Mouse (Mus musculus) hindbrain, embryonic 15.5 days (tissue): ENCODE results near the gene Atxn10. TPM values are rescaled to one million over a fixed set of nuclear protein-coding genes. Genes with fewer than 3 reads are reported as not detected.

Experiments
- ATAC-seq: fragments of 200-750 bp; cut with Nextera tagmentation; 2 replicates; pipeline ENCODE4 v1.8.0; 2017; ENCODE audit warnings: low read depth, moderate number of reproducible peaks, moderate TSS enrichment; ENCODE audit not compliant: low FRiP score
- H3K27ac ChIP-seq: fragments of 300-500 bp; sonication (generic); replicated peaks from 2 replicates; pipeline ENCODE4 v1.5.1; 2015; ENCODE audit warnings: mild to moderate bottlenecking, inconsistent platforms
- H3K27me3 ChIP-seq: fragments of 300-500 bp; sonication (generic); 2 replicates; pipeline ENCODE4 v1.6.1; 2015; ENCODE audit warnings: control low read depth, inconsistent platforms
- H3K36me3 ChIP-seq: fragments of 300-500 bp; sonication (generic); 2 replicates; pipeline ENCODE4 v1.6.1; 2015; ENCODE audit warnings: control low read depth, inconsistent platforms
- H3K4me1 ChIP-seq: fragments of 300-500 bp; sonication (generic); replicated peaks from 2 replicates; pipeline ENCODE4 v1.6.1; 2015; ENCODE audit warnings: control low read depth, inconsistent platforms
- H3K4me2 ChIP-seq: fragments of 300-500 bp; sonication (generic); 2 replicates; pipeline ENCODE4 v1.6.1; 2015; ENCODE audit warnings: moderate library complexity, mild to moderate bottlenecking, inconsistent platforms
- H3K4me3 ChIP-seq: fragments of 300-500 bp; sonication (generic); 2 replicates; pipeline ENCODE4 v1.5.1; 2015; ENCODE audit warnings: mild to moderate bottlenecking, inconsistent platforms
- H3K9ac ChIP-seq: fragments of 300-500 bp; sonication (generic); 2 replicates; pipeline ENCODE4 v1.6.1; 2015; ENCODE audit warnings: inconsistent platforms
- H3K9me3 ChIP-seq: fragments of 300-500 bp; sonication (generic); 2 replicates; pipeline ENCODE4 v1.6.1; 2016; ENCODE audit warnings: control low read depth, inconsistent platforms
- WGBS: fragments of 180-500 bp; shearing (Covaris S2); methylation state at CpG from one replicate; pipeline ENCODE4 v1.1.7; 2015; 5-methylcytosine and 5-hydroxymethylcytosine counted together
- polyA plus RNA-seq: library from polyadenylated mRNA; unstranded; fragments of >200 nt; fragmentation: Nextera tagmentation; extraction: Ambion mirVana; gene quantifications from 2 replicates; pipeline ENCODE4 v1.2.1, GENCODE M21; 2015

Atxn10 gene
- polyA plus RNA-seq, 1 experiment from 2014 or later: 511 TPM

DNA sequence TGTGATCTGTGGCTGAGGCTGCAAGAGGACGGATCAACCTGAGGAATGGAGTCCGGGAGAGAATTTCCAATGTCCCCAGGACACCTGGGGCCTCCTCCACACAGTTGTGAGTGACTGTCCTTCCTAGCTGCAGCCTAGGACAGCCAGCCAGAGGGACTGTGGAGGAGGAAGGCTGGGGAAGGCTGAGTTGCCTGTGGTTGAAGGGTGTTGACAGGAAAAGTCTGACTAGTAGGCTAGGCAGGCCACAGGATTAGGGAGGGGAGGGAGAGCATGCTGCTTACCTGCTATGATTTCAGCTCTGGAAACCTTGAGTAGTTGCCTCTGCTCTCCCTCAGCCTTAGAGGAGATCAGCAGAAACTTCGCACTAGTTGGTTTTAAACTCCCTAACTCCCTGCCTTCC lies 71.3 kb downstream of the Atxn10 start:
- Histone ChIP-seq H3K27ac (no peak overlapping the region), H3K4me1 (peaks cover 35% of the 10 kb centered on the region), H3K4me3 (no peak overlapping the region), H3K27me3 (no peaks in the 10 kb centered on the region), H3K9ac (no peak overlapping the region), H3K9me3 (no peaks in the 10 kb centered on the region), H3K36me3 (no peaks in the 10 kb centered on the region), H3K4me2 (no peak overlapping the region)
- WGBS: 82% methylated on average over 3 of the region's 3 CpGs
- ATAC-seq: no peak

GRCm38 (mm10) chr15:85408790-85409189 lies 72.7 kb downstream of the Atxn10 start:
- no peaks in the 10 kb centered on the region for H3K9me3 ChIP-seq
- 69% methylated on average over 5 of the region's 5 CpGs for WGBS

DNA sequence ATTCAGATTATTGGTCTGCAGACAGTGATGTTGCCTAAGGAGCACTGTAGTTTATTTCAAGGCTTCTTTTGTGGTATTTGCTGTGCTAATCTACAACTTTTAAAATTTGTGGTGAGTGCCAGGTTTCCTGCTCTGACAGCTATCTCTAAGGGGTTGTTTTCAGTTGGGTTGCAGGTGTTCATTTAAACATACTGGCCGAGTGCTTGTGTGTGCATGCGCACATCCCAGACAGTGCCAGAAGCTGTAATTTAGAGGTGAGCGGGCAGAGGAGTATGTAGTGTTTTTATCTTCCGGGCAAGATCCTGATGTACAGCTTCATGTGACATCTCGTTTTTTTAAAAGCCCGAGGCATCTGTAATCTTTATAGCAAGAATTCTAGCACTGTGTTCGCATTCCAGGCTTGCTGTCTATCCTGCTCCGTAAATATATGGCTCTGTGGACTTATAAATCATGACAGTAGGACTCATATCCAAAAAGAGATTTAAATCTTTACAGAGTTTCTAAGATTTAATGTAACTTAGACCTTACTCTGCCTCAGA lies 73.3 kb downstream of the Atxn10 start:
- ATAC-seq: no peak
- Histone ChIP-seq H3K27ac (peak overlapping the region; percentile 23; the same call in 1 of the 2 replicates), H3K4me2 (no peak overlapping the region), H3K36me3 (no peaks in the 10 kb centered on the region), H3K4me1 (peaks cover 19% of the 10 kb centered on the region), H3K9me3 (no peaks in the 10 kb centered on the region), H3K9ac (no peak overlapping the region), H3K27me3 (no peaks in the 10 kb centered on the region), H3K4me3 (no peak overlapping the region)
- 65% methylated on average over 8 of the region's 8 CpGs for WGBS

More at GRCm38 (mm10) chr15:85408790-85409189, 72.7 kb downstream of the Atxn10 start:
- ATAC-seq: no peak
- Histone ChIP-seq H3K27me3 (no peaks in the 10 kb centered on the region), H3K27ac (peak overlapping the region; percentile 23; the same call in 1 of the 2 replicates), H3K9ac (no peak overlapping the region), H3K4me3 (no peak overlapping the region), H3K4me2 (no peak overlapping the region), H3K4me1 (peaks cover 21% of the 10 kb centered on the region), H3K36me3 (no peaks in the 10 kb centered on the region)

DNA sequence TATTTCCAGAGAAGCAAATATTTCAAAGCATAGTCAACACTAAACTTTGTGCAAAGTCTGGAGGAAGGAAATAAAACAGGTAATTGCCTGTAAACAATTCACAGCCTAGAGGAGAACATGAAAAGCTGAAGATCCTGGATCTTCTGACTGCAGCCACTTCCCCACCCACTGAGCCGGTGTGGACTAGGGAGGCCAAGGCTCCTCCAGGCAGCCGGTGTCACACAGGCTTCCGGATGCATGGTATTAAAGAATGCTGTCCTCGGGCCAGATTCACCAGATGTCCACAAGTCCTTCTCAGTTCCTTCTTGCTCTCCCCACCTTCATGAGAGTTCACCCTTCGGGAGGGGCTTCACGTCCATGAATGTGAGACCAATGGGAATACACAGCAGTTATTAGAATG lies 73.8 kb downstream of the Atxn10 start:
- Histone ChIP-seq H3K27ac (no peak overlapping the region), H3K27me3 (no peaks in the 10 kb centered on the region), H3K36me3 (no peaks in the 10 kb centered on the region), H3K9me3 (no peaks in the 10 kb centered on the region), H3K4me3 (no peak overlapping the region), H3K9ac (no peak overlapping the region), H3K4me1 (peaks cover 15% of the 10 kb centered on the region), H3K4me2 (no peak overlapping the region)
- 58% methylated on average over 6 of the region's 6 CpGs for WGBS
- no peak for ATAC-seq

DNA sequence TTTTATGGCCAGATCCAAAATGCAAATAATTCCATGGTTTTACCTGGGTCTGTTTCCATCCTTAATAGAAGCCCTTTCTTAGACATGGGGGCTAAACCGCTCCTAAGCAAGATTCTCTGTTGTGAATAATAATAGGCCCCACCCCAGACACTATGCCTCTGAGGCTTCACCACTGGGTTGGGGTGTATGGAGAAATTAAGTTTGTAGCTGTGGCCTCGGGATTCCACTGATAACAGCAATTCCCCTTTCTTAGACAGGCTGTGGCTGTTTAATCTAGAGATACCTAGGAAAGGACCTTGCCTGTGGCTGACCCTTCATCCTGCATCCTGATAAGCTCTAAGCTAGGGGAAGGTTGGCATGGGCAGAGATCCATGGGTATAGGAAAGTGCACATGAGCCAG lies 78.6 kb downstream of the Atxn10 start:
- Histone ChIP-seq H3K4me3 (no peak overlapping the region), H3K9me3 (no peaks in the 10 kb centered on the region), H3K36me3 (peaks cover 3% of the 10 kb centered on the region; the same call in 1 of the 2 replicates), H3K4me2 (no peak overlapping the region), H3K4me1 (peaks cover 5% of the 10 kb centered on the region; the same call in 1 of the 2 replicates), H3K27ac (no peak overlapping the region), H3K27me3 (no peaks in the 10 kb centered on the region), H3K9ac (no peak overlapping the region)
- 94% methylated on average over 2 of the region's 2 CpGs for WGBS
- no peak for ATAC-seq

GRCm38 (mm10) chr15:85420686-85421085 lies 84.6 kb downstream of the Atxn10 start:
- peaks cover 3% of the 10 kb centered on the region; the same call in 1 of the 2 replicates for H3K36me3 ChIP-seq
- 0 out of 2 replicates have a peak, but pooled peaks cover 5% of the 10 kb centered on the region for H3K4me1 ChIP-seq
- no peaks in the 10 kb centered on the region for H3K9me3 ChIP-seq
- no peak for ATAC-seq
- H3K4me3 ChIP-seq: no peak overlapping the region
- no peak overlapping the region for H3K9ac ChIP-seq
- H3K4me2 ChIP-seq: no peak overlapping the region
- no peak overlapping the region for H3K27ac ChIP-seq
- no peaks in the 10 kb centered on the region for H3K27me3 ChIP-seq
- WGBS: 76% methylated on average over 2 of the region's 2 CpGs

DNA sequence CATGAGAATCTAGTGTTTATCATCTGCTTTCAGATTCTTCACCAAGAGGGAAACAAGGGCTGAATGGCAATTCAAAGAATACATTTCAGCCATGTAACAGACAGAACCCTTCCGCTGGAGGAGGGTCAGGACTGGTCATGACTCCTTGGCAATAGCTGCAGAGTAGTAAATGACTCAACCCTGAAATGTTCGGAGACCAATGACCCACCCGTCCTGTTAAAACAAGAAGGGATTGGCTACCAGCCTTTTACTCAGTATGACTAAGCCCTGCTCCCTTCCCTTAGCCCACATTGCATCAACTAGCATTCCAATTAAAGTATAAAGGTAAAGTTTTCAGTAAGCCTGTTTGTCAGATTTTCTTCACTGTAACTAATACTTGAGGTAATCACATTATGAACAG lies 88.2 kb downstream of the Atxn10 start:
- Histone ChIP-seq H3K27me3 (no peaks in the 10 kb centered on the region), H3K9me3 (no peaks in the 10 kb centered on the region), H3K4me2 (no peak overlapping the region), H3K4me1 (0 out of 2 replicates have a peak, but pooled peaks cover 5% of the 10 kb centered on the region), H3K9ac (no peak overlapping the region), H3K4me3 (no peak overlapping the region), H3K27ac (no peak overlapping the region), H3K36me3 (no peaks in the 10 kb centered on the region)
- 64% methylated on average over 3 of the region's 3 CpGs for WGBS
- ATAC-seq: no peak

- Histone ChIP-seq H3K27me3 (no peaks in the 10 kb centered on the region), H3K9me3 (no peaks in the 10 kb centered on the region), H3K4me1 (0 out of 2 replicates have a peak, but pooled peaks cover 5% of the 10 kb centered on the region), H3K27ac (no peak overlapping the region), H3K36me3 (no peaks in the 10 kb centered on the region), H3K9ac (no peak overlapping the region), H3K4me3 (no peak overlapping the region), H3K4me2 (no peak overlapping the region)
- no peak for ATAC-seq
- 89% methylated on average over 6 of the region's 6 CpGs for WGBS
These were observed 92.1 kb downstream of the Atxn10 start for GRCm38 (mm10) chr15:85428140-85428539.

GRCm38 (mm10) chr15:85442568-85442967 lies 106.5 kb downstream of the Atxn10 start:
- Histone ChIP-seq H3K27ac (no peak overlapping the region), H3K27me3 (no peaks in the 10 kb centered on the region), H3K4me2 (no peak overlapping the region), H3K4me3 (no peak overlapping the region), H3K36me3 (peaks cover 22% of the 10 kb centered on the region), H3K9me3 (no peaks in the 10 kb centered on the region), H3K9ac (no peak overlapping the region), H3K4me1 (no peaks in the 10 kb centered on the region)
- WGBS: 82% methylated on average over 3 of the region's 3 CpGs
- ATAC-seq: no peak

DNA sequence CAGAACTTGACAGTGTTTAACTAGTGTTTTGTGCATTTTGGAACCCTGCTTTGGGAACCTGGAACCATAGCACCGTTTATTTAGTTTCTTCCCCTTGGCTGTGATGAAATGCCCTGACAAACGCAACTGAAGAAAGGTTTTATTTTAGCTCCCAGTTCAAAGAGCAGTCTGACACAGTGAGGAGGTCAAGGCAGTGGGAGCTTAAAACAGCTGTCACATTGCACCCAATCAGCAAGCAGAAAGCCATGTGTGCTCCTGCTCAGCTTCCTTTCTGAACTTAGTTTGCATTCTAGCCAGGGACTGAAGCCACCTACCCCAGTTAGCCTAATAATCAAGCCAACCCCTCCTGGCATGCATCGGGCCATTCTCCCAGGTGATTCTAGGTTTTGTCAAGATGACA lies 110.6 kb downstream of the Atxn10 start:
- Histone ChIP-seq H3K36me3 (peaks cover 17% of the 10 kb centered on the region; the same call in 1 of the 2 replicates), H3K4me1 (no peaks in the 10 kb centered on the region), H3K27me3 (no peaks in the 10 kb centered on the region), H3K9ac (no peak overlapping the region), H3K4me3 (no peak overlapping the region), H3K4me2 (no peak overlapping the region), H3K27ac (no peak overlapping the region), H3K9me3 (no peaks in the 10 kb centered on the region)
- WGBS: 71% methylated on average over 3 of the region's 3 CpGs
- no peak for ATAC-seq

- no peaks in the 10 kb centered on the region for H3K27me3 ChIP-seq
- no peak overlapping the region for H3K4me2 ChIP-seq
- H3K27ac ChIP-seq: peak overlapping the region; percentile 71
- WGBS: 37% methylated on average over 8 of the region's 8 CpGs
- no peaks in the 10 kb centered on the region; the same call in 1 of the 2 replicates for H3K36me3 ChIP-seq
- H3K4me1 ChIP-seq: peaks cover 73% of the 10 kb centered on the region
- H3K4me3 ChIP-seq: no peak overlapping the region
- ATAC-seq: no peak
- no peak overlapping the region for H3K9ac ChIP-seq
- H3K9me3 ChIP-seq: no peaks in the 10 kb centered on the region
These were observed 120.8 kb downstream of the Atxn10 start for GRCm38 (mm10) chr15:85456891-85457290.

DNA sequence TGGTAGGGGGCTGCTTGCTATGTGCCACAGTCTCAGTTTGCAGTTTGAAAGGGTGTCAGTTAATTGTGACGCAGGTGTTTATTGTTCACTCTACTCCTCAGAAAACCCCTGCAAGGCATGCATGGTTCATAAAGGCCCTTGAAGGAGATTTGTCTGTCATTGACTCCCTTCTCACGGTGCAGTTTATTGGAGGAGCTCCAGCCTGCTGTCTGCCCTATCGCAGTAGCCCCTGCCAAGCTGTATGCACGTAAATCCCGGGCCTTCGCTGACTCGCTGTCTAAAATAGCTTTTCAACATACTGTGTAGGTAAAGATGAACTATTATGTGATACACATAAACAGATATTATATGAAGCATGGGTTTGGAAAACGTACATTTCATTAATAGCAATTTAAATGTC lies 121.8 kb downstream of the Atxn10 start:
- H3K27me3 ChIP-seq: no peaks in the 10 kb centered on the region
- H3K36me3 ChIP-seq: peaks cover 3% of the 10 kb centered on the region
- no peaks in the 10 kb centered on the region for H3K9me3 ChIP-seq
- H3K27ac ChIP-seq: peak overlapping the region; percentile 71
- ATAC-seq: no peak
- 22% methylated on average over 8 of the region's 8 CpGs for WGBS
- H3K4me1 ChIP-seq: peaks cover 82% of the 10 kb centered on the region
- no peak overlapping the region for H3K4me3 ChIP-seq
- no peak overlapping the region for H3K9ac ChIP-seq
- H3K4me2 ChIP-seq: no peak overlapping the region

DNA sequence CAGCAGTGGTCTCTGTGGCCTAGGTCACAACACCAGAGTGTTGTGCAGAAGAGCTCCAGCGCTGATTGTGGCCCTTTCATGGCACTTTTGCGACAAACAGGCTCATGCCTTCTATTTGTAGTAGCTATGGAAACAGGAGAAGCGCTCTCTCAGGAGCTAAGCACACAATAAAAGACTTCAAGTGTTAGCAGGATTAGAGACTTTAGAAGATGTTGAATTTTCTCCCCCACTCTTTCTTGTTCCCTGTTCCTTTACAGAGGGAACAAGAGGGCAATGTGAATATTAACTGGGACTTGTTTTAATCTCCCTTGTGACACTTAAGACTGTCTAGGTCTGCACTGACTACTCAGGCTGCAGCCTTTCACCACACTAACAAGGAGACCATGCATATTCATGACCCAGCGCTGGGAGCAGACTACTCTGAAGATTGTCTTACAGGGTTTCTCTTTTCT lies 122.6 kb downstream of the Atxn10 start:
- peaks cover 88% of the 10 kb centered on the region for H3K4me1 ChIP-seq
- ATAC-seq: 0 out of 2 replicates have a peak, but pooled peaks have one; percentile 46
- H3K4me3 ChIP-seq: no peak overlapping the region
- H3K36me3 ChIP-seq: peaks cover 8% of the 10 kb centered on the region; the same call in 1 of the 2 replicates
- no peaks in the 10 kb centered on the region for H3K9me3 ChIP-seq
- H3K4me2 ChIP-seq: no peak overlapping the region
- H3K27ac ChIP-seq: peak overlapping the region; percentile 71
- no peak overlapping the region for H3K9ac ChIP-seq
- H3K27me3 ChIP-seq: no peaks in the 10 kb centered on the region
- WGBS: 15% methylated on average over 4 of the region's 4 CpGs
